Mouse (Mus musculus): ENCODE measurements around the gene Pinlyp.

- TF ChIP-seq POLR2A (IDR thresholded peaks at IDR 0.05; ENCODE audit: borderline replicate concordance, extremely low read depth, low read depth, low read length): peak; percentile 37; the same call in 1 of the 2 replicates
- no peak for TF ChIP-seq CTCF (IDR thresholded peaks at IDR 0.05; ENCODE audit: insufficient read depth, low read length)
Observed at GRCm38 (mm10) chr7:24530062-24530931, 15.6 kb downstream of the Pinlyp start, which contains the start of gene Irgq.
